Mouse (Mus musculus) midbrain, embryonic 12.5 days (tissue): ENCODE data around the gene Igsf3. TPM values are rescaled to one million over a fixed set of nuclear protein-coding genes. Genes with fewer than 3 reads are reported as not detected.

Experiments
- polyA plus RNA-seq: library from polyadenylated mRNA; unstranded; fragments of >200 nt; fragmentation: Nextera tagmentation; extraction: Ambion mirVana; gene quantifications from 2 replicates; pipeline ENCODE4 v1.2.1, GENCODE M21; 2016

The Igsf3 gene
- polyA plus RNA-seq, 1 experiment from 2014 or later, result 53.1 TPM

Other genes starting within 250 kb of the Igsf3 start
- gene Cd2, start 89.1 kb upstream of the Igsf3 start, polyA plus RNA-seq, result not detected in 2 replicates
- 46.3 and 50.9 TPM in 2 replicates for gene Atp1a1, start 227.6 kb downstream of the Igsf3 start, polyA plus RNA-seq